Mouse (Mus musculus): ENCODE data around the gene Mog.
"Not testable (repeated sequence)": the region's sequence is repeated elsewhere in the genome, so short reads cannot be mapped to it uniquely, and the experiment has no call there.

Mog gene

DNA sequence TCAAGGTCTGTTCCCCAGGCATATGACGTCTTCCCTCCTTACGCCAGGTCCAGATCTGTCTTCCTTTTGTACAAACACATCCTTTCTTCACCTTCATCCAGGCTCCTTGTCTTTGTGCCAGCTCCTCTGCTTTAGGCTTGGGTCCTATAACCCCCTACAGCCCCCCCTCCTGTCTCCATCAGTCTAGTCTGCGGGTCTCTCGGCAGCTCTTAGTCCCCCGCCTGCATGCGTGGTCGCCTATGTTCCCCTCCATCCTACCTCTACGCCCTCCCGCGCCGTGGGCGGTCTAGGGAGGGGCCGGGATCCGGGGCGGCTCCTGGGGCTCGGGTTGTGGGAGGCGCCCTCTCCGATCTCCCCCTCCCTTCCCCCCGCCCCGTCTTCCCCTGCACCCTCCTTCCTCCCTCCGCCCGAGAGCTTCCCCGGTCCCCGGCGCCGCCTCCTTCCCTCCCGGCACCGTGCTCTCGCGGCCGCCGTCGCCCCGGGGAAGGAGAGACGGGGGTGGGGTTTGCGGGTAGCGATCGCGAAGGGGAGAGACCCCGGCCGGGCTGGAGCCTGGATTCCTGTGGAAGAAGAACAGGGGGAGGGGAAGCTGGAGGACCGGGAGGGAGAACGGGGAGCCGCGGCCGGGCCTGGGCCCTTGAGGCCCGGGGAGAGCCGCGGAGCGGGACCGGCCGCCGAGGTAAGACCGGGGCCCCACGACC is 22.6 kb upstream of the Mog start, which contains the start of gene Gabbr1:
Gene Gabbr1 (plus strand): TSS at position 356 of the 701 bp plus-strand sequence.
- DNase-seq (ENCODE audit: low read depth): no peak

DNA sequence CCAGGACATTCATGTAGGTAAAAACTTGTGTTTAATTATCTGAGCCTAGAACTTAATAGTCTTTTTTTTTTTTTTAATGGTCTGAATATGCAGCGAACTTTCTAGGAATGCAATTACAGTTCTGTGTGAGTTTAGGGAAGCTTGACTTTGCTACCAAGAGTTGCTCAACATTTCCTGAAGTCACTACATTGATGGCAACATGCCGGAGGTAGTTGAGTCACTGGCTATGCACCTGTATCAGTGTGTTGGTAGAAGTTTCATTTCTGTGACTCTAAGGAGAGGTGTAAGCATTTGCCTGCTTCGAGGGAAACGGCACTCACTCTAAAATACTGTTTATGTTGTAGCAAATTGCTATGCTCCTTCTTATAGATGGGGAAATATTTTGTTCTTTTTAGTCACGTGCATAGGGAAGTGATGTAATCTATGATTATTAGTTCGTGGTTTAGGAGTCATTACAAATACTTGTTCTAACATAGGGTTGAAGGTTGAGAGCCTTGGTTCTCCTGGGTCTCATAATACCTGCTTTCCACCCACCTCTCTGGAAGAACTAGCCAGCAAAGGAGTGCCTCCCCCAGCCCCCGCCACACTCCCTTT is 21.6 kb upstream of the Mog start:
- no peak for DNase-seq (ENCODE audit: low read depth)

DNA sequence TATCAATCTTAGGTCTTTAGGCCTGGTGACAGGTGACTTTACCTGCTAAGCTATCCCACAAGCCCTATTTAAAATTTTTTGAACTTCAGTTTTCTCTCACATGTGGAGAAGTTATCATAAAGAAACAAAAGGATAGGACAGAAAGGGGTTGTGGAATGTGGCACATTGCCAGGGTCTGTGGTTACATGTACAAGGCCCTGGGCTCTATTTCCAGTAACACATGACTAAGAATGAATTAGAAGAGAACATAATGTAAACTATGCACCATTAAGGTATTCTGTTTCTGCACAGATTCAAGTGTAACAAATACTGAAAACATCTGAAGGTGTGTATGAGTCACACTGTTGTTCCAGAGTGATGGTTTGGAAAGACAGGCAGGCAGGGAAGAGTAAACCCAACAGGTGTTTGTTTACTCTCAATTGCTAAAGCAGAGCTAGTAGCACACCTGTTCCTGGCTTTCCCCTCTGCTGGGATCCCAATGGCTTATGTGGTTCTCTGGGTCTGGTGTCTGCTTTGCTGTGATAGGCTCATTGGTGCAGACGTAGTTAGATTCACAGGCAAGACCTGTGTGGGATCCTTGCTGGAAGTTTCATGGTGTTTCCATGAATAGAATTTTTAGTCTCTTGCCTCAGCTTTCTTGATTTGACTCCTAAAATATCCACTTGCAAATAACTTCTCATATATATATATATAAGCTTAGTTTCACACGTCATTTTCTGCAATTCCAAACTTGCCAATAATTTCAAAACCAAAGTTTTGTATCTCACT is 16.1 kb upstream of the Mog start:
- no peak for DNase-seq (ENCODE audit: low read depth)

DNA sequence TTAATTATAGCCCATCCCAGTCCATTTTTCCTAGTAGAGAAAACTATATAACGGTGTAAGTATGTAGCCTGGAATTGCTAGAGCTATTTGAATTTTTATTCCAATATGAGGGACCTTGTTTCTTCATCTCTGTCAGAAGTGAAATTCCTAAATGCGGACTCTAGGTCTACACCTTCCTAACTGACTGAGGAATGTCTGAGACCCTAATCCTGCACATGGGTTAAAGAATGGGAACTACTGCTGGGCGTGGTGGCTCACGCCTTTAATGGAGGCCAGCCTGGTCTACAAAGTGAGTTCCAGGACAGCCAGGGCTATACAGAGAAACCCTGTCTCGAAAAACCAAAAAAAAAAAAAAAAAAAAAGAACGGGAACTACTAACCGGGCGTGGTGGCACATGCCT is 6.0 kb upstream of the Mog start:
- DNase-seq (ENCODE audit: low read depth): no peak

DNA sequence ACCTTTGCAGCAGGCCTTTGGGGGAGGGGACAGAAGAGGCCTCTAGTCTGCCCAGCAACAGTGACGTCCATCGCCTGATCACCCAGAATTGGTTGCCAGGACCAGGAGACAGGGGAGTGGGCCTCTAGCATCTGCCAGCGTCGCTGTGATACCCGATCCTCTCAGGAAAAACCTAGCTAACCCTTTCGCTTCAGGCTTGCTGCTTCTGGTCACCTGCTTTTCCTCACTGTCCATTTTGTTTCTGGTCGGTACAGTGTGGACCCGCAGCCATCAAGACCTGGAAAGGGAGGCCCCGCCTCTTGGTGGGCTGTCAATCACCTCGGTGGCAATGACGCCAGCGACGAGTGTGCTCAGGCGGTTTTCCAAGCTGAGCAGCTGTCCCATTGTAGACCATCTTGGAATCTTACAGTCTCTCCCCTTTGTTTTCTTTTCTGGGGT is 5.5 kb upstream of the Mog start:
- peak; percentile 67 for DNase-seq (ENCODE audit: low read depth)

DNA sequence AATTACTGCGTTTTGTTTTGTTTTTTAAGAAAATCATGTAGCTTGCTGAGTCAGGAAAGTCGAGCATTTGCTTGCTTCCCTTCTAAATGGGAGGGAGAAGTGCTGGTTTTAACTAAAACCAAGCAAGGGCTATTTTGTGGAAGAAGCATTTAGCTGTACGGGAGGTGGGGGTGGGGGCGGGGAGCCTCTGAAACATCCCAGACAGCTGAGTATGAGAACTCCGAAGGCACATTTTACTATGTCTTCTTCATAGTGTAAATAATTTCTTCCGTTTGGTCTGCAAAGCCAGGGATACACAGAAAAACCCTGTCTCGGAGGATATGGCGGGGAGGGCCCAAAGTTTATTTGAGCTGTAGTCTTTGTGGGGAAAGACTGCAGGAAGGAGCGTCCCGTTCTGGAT is 5.0 kb upstream of the Mog start:
- DNase-seq (ENCODE audit: low read depth): no peak

DNA sequence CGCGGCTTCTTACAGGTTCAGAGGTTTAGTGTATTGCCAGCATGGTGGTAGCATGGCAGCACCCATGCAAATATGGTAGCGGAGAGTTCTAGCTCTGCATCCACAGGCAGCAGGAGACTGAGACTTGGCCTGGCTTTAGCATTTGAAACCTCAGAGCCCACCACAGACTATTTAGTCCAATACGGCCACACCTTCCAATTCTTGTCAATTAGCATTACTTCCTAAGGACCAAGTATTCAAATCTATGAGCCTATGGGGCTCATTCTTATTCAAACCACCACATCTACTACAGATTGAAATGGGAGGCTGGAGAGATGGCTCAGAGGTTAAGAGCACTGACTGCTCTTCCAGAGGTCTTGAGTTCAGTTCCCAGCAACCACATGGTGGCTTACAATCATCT is 4.3 kb upstream of the Mog start:
- no peak for DNase-seq (ENCODE audit: low read depth)

DNA sequence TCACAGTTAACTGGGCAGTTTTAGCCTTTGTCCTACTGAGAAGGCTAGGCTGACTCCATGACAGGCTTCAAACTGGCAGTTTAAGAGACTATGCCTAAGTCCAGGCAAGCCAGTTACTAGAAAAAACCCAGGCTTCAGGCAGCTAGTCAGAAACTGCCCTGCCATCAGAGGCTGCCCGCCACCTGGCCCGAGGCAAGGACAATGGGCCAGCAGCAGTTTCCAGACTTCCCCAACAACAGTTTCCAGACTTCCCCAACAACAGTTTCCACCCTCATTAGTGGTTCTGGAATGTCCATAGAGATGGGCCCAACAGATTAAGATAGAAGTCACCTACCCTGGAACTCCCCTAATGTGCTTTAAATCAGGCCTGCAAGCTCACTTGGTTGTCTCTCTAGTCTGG is 3.2 kb upstream of the Mog start:
- no peak for DNase-seq (ENCODE audit: low read depth)

DNA sequence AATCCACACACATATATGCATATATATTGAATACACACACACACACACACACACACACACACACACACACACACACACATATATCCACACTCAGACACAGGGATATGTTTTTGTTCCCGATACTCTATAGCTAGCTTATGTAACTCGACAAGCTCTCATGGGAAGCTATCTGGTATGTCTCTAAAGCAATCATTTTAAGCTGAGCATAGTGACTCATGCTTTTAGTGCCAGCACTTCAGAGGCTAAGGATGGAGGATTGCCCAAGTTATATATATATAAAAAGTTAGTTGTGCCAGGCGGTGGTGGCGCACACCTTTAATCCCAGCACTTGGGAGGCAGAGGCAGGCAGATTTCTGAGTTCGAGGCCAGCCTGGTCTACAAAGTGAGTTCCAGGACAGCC is 4.0 kb downstream of the Mog start:
- DNase-seq (ENCODE audit: low read depth): not testable (repeated sequence)

DNA sequence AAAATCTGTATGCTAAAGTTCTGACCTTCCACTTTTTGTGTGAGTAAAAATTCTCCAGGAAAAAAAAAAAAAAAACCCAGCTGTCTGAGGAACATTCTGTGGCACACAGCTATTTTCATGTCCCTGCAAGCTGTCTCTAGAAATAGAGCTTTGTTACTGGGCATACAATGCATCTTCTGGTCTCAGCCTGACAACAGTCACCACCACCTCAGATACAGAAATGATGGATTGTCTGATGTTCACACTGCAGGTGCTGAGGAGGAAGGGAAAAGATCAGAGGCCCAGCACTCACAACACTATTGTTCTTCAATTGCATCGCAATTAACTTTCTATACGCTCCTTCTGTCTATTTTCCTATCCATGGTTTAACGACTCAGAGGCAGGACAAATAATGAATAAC is 4.9 kb downstream of the Mog start:
- DNase-seq (ENCODE audit: low read depth): no peak

DNA sequence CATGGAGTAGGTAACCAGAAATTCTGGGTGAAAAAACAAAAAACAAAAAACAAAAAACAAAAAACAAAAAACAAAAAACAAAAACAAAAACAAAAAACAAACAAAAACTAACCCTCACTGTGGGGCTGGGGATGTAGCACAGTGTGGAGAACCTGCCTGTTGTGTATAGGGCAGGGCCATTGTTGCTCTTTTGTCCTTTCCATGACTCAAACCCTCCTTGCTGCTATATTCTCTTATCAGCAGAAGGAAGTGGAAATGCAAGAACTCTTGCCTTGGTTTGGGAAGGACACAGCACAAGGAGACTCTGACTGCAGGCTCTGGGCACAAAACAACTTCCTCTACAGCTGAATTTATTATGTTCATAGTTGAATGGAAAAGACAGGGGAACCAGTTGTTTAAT is 6.9 kb downstream of the Mog start:
- DNase-seq (ENCODE audit: low read depth): no peak

DNA sequence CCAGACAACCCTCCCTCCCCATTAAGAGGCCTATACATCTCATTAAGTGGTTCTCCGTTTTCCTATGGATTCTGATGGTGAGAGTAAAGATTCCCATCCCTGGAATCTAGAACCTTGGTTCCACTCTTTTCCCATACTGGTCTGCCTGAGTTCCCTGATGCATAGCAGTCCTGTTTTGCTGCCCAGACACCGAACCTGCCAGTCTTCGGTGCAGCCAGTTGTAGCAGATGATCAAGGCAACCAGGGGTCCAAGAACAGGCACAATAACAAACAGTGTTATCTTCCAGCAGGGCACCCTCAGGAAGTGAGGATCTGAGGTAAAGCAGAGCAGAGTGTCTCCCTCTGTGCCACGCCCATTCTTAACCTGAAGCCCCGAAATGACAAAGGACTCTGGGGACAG is 11.1 kb downstream of the Mog start:
- DNase-seq (ENCODE audit: low read depth): no peak

DNA sequence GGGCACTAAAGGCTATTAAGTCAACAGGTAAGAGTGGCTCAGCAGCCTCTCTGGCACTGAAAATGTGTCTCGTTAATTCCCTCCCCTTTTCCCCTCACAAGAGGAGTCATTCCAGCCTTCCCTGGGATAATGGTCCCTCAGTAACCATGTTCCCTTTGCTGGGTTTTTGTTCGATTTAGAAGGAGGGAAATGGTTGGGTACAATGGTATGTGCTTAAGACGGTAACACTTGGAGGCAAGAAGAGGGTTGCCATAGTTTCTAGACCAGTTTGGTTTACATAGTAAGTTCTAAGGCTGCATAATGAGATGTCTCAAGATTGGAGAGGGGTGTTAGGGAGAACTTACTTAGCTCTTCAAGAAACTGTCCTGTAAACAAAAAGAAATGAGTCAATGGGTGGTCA is 11.5 kb downstream of the Mog start:
- DNase-seq (ENCODE audit: low read depth): no peak

DNA sequence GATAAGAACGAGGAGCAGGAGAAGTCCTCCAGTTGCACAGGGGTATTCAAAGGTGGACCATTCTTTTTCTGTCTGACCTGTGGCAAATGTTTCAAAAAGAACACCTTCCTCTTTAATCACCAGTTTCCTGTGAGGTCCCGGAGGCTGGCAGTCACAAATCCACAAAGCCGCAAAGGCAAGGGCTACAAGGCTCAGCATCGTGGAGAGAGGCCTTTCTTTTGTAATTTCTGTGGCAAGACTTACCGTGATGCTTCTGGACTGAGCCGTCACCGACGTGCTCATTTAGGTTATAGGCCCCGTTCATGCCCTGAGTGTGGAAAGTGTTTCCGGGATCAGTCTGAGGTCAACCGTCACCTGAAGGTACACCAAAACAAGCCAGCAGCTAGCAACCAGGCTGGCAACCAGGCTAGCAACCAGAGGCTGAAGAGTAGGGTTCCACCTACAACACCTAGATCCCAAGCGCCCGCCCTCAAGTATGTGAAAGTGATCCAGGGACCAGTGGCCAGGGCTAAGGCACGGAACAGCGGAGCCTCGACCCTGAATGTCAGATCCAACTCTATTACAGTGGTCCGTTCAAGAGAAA is 13.6 kb downstream of the Mog start:
- DNase-seq (ENCODE audit: low read depth): no peak

DNA sequence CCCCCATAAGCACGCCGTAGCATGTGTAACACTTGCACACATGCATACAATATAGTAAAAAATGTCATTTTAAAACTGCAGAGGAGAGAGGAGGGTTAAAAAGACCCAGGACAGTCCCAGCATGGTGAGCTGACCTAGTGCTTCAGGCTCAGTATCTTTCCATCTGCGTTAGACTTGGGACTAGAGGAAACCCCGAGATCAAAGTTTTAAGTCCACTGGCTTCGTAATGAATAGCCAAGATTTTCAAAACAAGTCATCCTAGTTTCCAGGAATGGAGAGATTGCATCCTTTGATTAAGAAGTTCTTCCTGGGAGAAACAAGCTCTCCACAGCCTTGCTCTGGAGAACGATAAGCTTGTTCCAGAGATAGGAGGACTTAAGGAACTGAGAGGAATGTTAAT is 15.0 kb downstream of the Mog start:
- no peak for DNase-seq (ENCODE audit: low read depth)

DNA sequence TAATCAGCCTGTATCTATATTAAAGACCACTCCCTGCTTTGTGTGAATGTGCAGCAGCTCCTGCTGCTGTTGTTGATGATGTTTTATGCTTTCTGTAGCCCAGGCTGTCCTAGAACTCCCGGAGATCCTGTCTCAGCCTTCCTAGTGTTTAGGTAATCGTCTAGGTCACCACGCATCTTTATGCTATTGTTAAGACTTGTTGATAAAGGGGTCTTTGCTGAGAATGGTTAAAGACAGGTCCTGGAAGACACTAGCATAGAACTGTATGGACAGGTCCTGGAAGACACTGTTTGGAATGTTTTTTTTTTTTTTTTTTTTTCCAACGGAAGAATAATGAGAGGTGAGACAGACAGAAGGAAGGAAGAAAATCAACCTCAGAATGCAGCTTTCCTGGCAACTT is 19.8 kb downstream of the Mog start:
- no peak for DNase-seq (ENCODE audit: low read depth)

DNA sequence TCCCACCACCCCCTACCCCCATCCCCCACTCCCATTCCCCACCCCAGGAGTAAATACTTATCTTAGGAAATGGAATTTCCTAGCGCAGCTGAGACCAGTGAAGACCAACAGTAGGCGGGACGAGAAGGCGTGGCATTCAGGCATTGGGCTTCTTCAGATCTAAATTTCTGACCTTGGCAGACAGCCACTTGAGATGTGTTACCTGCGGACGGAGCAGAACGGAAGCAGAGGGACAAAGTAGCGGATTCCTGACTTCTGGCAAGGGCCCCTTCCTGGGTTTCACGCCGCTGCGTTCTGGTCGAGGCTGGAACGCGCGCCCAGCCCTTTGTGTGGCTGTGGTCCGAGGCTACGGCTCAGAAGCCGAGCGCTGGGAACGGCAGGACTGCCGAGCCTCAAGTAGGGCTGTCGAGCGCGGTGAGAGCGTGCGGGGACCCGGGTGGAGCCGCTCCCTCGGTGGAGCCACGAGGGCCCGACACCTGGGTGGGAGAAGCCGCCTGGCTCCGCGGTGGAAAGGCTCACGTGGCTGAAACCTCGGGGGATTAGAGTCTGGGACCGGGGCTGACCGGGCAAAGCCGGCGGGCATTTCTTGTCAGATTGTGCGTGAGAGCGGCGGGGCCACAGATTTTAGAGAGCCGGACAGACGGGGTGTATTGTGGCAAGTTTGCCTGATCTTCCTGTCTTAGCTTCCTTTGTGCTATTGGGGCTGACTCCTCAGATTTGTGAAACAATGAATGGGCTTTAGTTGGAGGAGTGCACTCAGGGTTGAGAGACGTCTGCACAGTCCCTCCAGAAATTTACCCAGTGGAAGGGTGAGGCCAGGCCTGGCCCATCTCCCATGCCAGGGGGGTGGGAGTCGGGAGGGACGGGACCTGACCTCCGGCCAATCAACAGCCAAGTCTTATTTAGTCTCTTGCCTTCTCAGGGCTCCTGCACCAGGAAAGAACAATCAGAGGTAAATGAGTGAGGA is 20.6 kb downstream of the Mog start:
- no peak for DNase-seq (ENCODE audit: low read depth)

DNA sequence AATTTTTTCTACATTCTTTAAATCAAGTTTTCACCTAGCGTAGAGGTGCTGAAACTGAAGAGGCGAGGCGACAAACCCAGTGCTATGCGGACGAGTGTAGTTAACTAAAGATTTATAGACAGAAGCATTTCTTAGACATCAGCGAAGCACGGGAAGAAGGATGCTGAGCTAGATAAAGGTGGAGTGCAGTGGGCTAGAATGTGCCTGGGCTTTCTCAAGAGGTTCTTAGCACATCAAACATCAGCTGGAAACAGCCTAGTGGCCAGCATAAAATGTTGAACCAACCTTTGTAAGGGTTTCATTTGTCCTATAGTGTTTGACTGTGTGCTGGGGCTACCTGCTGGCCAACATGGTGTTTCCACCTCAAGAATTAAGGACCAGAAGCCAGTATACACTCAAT is 22.3 kb downstream of the Mog start, which contains the start of gene Zfp57:
Gene Zfp57 (plus strand): TSS at position 301 of the 400 bp plus-strand sequence.
- no peak for DNase-seq (ENCODE audit: low read depth)

DNA sequence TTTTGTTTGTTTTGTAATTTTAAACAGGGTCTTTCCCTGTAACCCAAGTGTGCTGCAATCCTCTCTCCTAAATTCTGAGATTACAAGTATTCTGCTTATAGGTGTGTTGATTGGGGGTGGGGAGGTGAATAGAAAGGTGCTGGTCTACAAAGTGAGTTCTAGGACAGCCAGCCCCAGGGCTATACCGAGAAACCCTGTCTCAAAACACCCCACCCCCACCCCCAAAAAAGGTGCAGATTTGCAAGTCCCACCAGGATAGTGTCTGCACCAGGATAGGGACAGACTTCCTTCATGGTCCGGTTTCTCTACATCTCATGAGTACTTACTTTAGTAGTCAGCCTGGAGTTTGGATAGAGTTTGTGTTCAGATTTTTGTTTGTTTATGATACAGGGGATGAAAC is 24.7 kb downstream of the Mog start:
- no peak for DNase-seq (ENCODE audit: low read depth)

DNA sequence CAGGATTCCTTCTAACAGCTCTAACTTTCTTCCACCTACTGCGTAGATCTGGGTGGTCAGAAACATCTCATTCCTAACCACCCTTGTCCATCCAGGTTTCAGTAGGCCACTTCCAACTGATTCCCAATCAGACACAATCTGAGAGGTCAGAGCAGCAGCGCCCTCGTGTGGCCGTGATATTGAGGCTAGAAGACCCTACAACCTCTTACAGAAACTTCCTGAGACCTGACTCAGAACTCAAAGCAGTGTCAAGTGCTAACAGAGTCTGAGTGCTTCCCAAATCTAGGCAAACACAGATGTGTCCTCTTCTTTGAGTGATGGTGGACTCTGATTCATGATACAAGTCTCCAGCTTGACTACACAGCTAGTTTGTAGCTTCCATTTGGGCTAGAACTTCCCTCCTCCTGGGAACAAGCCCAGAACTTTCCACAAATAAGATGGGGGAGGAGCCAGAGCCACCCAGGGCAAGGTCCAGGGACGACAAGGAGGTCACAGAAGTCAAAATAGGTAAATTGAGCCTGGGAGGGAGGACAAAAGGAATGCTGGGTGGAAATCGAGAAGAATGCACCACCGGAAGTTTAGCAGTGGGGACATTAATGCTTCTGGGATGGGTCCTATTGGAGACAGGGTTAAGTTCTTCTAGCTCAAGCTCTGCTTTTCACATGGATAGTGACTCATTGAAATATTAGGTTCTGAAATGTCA is 26.0 kb downstream of the Mog start:
- DNase-seq (ENCODE audit: low read depth): peak; percentile 66

DNA sequence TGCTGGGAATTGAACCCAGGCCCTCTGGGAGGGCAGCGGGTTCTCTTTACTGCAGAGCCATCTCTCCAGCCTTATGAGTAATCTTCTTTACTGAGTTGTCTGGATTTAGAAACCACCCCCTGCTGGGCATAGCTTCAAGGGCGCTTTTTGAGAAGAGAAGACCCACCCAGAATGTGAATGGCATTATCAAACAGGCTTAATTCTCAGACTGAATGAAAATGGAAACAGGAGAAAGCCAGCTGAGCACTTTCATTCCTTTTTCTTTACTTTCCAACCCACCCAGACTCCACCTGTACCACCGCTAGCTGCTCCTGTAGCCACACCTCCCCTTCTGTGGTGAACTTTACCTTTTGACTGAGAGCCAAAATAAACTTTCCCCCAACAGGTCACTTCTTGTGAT is 27.8 kb downstream of the Mog start:
- DNase-seq (ENCODE audit: low read depth): no peak
